Mouse (Mus musculus) lung, adult 2 months (tissue): ENCODE data around the gene Coq2.

Source experiments
- CTCF ChIP-seq: fragments of 200-500 bp; IDR thresholded peaks from 2 replicates; pipeline ENCODE4 v1.5.1; 2011; ENCODE audit warnings: mild to moderate bottlenecking, low read length, control low read depth; ENCODE audit not compliant: insufficient read depth
- POLR2A ChIP-seq: fragments of 200-500 bp; IDR thresholded peaks from 2 replicates; pipeline ENCODE4 v1.6.1; 2011; ENCODE audit warnings: low read depth, mild to moderate bottlenecking, control low read depth, low read length, borderline replicate concordance; ENCODE audit errors: extremely low read depth

DNA sequence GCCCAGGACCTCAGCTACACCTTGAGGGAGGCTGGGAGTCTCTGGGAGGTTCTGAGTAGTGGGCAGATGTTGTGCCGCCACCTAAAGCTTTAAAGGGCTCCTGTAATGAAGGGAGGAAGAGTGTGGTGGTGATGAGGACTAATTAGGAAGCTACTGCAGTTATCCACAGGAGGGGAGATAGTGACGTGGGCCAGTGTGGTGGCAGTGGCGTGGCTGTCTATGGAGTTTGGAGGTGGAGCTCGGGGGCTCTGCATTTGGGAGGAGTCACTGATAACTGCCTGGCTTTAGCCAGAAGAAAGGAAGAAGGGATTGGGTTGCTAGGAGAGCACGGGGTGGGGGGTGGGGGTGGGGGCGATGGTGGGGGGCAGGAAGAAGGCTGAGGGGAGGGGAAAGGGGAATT, 26.4 kb downstream of the Coq2 start:
- no peak for TF ChIP-seq CTCF
- TF ChIP-seq POLR2A = no peak
